Mouse (Mus musculus) urinary bladder, postnatal 0 days (tissue): ENCODE results near the gene Krtap4-13. TPM values are rescaled to one million over a fixed set of nuclear protein-coding genes. Genes with fewer than 3 reads are reported as not detected.

Source experiments
- polyA plus RNA-seq: library from polyadenylated mRNA; unstranded; fragments of >200 nt; fragmentation: Nextera tagmentation; extraction: Ambion mirVana; gene quantifications from 2 replicates; pipeline ENCODE4 v1.2.1, GENCODE M21; 2015

Krtap4-13 gene
- not detected in 2 replicates for polyA plus RNA-seq

DNA sequence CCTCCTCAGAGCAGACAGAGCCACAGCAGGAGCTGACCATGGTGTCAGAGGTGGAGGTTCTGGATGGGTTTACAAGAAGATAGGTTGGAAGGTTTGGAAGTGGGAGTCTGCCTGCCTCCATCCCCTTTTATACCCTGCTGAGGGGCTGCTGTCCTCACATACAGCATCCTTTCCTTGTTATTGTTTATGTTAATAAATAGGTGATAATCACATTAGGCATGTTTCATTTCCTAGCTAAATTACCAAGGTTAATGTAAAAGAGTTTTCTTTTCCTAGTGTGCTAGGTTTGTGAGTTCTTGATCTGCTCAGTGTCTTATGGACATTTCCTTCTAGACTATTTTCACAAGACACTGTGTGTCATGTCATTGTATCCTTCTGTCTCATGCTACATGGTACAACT is at the start of gene Krtap4-13:
Gene Krtap4-13, minus strand, starts transcription at position 101 of the 400 bp plus-strand sequence.

DNA sequence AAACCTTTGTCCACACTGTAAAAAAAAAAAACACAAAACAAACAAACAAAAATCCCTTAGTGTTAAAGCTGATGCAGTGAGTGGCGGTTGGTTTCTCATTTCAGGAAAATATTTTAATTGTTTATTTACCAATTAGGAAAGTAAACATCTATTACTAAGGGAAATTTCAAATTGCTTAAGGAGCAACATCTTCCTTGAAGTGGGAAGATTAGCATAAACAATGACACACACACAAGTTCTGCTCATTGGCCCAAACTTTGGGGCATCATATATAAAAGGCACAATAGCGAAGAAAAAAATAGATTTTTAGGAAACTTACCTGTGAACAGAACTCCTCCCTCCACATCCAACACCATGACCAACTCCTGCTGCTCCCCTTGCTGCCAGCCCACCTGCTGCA is 47.9 kb upstream of the Krtap4-13 start, which contains the start of gene Gm11568:
Gene Gm11568, plus strand, starts transcription at position 301 of the 400 bp plus-strand sequence.

DNA sequence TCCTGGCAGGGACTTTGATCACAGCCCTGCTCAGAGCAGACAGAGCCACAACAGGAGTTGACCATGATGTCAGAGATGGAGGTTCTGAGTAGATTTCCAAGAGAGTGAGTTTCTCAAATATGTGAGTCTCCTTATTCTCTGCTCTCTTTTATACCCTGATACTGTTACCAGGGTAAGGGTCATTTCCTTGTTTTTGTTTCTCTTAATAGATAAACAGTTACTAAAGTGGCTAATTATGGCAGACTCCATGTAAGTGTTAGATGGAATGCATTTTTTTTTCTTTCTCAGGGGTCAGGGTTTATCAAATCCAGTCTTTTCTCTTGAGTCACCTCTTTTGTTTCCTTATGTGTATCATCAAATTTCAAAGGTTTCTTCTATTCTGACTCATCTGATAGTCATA is 41.8 kb upstream of the Krtap4-13 start, which contains the start of gene Krtap4-16:
Gene Krtap4-16, minus strand, starts transcription at position 101 of the 400 bp plus-strand sequence.

DNA sequence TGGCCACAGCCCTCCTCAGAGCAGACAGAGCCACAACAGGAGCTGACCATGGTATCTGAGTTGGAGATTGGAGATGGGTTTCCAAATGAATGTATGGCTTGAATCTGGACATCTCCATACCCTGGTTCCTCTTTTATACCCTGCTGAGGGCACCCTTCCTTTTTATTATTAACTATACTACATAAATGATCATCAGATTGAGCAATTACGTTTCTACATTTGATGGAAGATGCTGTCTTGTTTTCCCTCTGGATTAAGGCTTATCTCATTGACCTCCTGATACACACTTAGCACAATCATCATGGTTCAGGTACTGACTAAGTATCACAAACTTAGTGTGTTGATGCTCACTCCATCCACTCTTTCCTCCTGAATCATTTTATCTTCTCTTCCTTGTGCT is 28.3 kb upstream of the Krtap4-13 start, which contains the start of gene 2300003K06Rik:
Gene 2300003K06Rik, minus strand, starts transcription at position 101 of the 400 bp plus-strand sequence.

DNA sequence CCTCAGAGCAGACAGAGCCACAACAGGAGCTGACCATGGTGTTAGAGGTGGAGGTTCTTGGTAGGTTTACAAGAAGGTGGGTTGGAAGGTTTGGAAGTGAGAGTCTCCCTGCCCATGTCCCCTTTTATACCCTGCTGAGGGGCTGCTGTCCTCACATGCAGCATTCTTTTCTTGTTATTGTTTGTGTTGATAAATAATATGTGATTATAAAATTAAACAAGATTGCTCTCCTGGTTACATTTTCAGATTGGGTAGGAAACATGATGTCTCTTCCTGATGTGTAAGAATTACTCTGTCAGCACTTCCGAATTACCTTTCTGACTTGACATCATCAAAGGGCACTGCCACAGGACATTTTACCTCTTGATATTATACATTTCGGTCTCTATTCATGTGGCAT is 5.9 kb upstream of the Krtap4-13 start, which contains the start of gene Gm11564:
Gene Gm11564, minus strand, starts transcription at position 101 of the 400 bp plus-strand sequence.

DNA sequence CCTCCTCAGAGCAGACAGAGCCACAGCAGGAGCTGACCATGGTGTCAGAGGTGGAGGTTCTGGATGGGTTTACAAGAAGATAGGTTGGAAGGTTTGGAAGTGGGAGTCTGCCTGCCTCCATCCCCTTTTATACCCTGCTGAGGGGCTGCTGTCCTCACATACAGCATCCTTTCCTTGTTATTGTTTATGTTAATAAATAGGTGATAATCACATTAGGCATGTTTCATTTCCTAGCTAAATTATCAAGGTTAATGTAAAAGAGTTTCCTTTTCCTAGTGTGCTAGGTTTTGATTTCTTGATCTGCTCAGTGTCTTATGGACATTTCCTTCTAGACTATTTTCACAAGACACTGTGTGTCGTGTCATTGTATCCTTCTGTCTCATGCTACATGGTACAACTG is 5.3 kb downstream of the Krtap4-13 start, which contains the start of gene Gm11554:
Gene Gm11554, minus strand, starts transcription at position 101 of the 400 bp plus-strand sequence.

DNA sequence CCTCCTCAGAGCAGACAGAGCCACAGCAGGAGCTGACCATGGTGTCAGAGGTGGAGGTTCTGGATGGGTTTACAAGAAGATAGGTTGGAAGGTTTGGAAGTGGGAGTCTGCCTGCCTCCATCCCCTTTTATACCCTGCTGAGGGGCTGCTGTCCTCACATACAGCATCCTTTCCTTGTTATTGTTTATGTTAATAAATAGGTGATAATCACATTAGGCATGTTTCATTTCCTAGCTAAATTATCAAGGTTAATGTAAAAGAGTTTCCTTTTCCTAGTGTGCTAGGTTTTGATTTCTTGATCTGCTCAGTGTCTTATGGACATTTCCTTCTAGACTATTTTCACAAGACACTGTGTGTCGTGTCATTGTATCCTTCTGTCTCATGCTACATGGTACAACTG is 10.9 kb downstream of the Krtap4-13 start, which contains the start of gene Gm11569:
Gene Gm11569, minus strand, starts transcription at position 101 of the 400 bp plus-strand sequence.

DNA sequence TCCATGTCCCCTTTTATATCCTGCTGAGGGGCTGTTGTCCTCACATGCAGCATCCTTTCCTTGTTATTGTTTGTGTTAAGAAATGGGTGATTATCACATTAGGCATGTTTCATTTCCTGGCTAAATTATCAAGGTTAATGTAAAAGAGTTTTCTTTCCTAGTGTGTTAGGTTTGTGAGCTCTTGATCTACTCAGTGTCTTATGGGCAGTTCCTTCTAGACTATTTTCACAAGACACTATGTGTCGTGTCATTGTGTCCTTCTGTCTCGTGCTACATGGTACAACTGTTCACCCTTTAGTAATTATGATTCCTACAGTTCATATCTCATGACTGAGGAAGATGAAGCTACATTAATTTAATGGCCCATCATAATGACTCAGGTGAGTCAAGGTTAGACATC is 16.3 kb downstream of the Krtap4-13 start, which contains the start of gene Gm11596:
Gene Gm11596, minus strand, starts transcription at position 101 of the 400 bp plus-strand sequence.

DNA sequence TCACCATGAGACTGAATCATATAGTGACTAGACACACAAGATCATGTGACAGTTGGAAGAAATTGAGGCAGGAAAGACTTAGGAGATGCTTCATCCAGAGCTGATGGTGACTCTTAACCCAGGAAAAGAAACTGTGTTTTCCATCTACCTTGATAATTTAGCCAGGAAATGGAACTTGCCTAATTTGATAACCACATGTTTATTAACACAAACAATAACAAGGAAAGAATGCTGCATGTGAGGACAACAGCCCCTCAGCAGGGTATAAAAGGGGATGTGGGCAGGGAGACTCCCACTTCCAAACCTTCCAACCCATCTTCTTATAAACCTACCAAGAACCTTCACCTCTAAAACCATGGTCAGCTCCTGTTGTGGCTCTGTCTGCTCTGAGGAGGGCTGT is 24.8 kb downstream of the Krtap4-13 start, which contains the start of gene Krtap4-9:
Gene Krtap4-9, plus strand, starts transcription at position 301 of the 400 bp plus-strand sequence.

DNA sequence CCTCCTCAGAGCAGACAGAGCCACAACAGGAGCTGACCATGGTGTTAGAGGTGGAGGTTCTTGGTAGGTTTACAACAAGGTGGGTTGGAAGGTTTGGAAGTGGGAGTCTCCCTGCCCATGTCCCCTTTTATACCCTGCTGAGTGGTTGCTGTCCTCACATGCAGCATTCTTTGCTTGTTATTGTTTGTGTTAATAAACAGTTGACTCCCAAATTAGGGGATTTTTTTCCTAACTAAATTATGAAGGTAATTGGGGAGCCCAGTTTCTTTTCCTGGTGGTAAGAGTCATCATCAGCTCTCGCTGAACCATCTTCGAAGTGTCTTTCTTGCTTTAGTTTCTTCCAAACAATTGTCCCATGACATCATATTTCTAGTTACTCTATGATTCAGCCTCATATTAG is 29.1 kb downstream of the Krtap4-13 start, which contains the start of gene Krtap4-8:
Gene Krtap4-8, minus strand, starts transcription at position 101 of the 400 bp plus-strand sequence.

DNA sequence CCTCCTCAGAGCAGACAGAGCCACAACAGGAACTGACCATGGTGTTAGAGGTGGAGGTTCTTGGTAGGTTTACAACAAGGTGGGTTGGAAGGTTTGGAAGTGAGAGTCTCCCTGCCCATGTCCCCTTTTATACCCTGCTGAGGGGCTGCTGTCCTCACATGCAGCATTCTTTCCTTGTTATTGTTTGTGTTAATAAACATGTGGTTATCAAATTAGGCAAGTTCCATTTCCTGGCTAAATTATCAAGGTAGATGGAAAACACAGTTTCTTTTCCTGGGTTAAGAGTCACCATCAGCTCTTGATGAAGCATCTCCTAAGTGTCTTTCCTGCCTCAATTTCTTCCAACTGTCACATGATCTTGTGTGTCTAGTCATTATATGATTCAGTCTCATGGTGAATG is 36.9 kb downstream of the Krtap4-13 start, which contains the start of gene Gm11595:
Gene Gm11595, minus strand, starts transcription at position 101 of the 400 bp plus-strand sequence.

Other genes with a start within 250 kb of the Krtap4-13 start
- not detected in 2 replicates for gene Krtap3-1, start 243.3 kb downstream of the Krtap4-13 start, polyA plus RNA-seq
- gene Krtap1-5, start 228.9 kb downstream of the Krtap4-13 start, polyA plus RNA-seq: 0.12 TPM in 1 of 2 replicates, not detected in the other
- not detected in 2 replicates for gene Krtap1-4, start 226.2 kb downstream of the Krtap4-13 start, polyA plus RNA-seq
- not detected in 2 replicates for gene Krtap1-3, start 218.6 kb downstream of the Krtap4-13 start, polyA plus RNA-seq
- gene Krtap9-3, start 211.8 kb downstream of the Krtap4-13 start, polyA plus RNA-seq: not detected in 2 replicates
- gene Gm11938, start 206.6 kb downstream of the Krtap4-13 start, polyA plus RNA-seq: not detected in 2 replicates
- gene Gm11937, start 199.7 kb downstream of the Krtap4-13 start, polyA plus RNA-seq: not detected in 2 replicates
- not detected in 2 replicates for gene Krtap2-4, start 195.0 kb downstream of the Krtap4-13 start, polyA plus RNA-seq
- gene Gm11562, start 189.5 kb downstream of the Krtap4-13 start, polyA plus RNA-seq: not detected in 2 replicates
- not detected in 2 replicates for gene Krtap4-1, start 181.7 kb downstream of the Krtap4-13 start, polyA plus RNA-seq
- not detected in 2 replicates for gene Krtap4-2, start 174.8 kb downstream of the Krtap4-13 start, polyA plus RNA-seq
- gene Krtap4-7, start 165.8 kb downstream of the Krtap4-13 start, polyA plus RNA-seq: not detected in 2 replicates
- gene Gm11555, start 159.7 kb downstream of the Krtap4-13 start, polyA plus RNA-seq: not detected in 2 replicates
- not detected in 2 replicates for gene Gm11563, start 150.9 kb downstream of the Krtap4-13 start, polyA plus RNA-seq
- not detected in 2 replicates for gene Krtap4-6, start 143.9 kb downstream of the Krtap4-13 start, polyA plus RNA-seq
- gene Gm14190, start 119.2 kb downstream of the Krtap4-13 start, polyA plus RNA-seq: not detected in 2 replicates
- gene Gm14180, start 75.6 kb downstream of the Krtap4-13 start, polyA plus RNA-seq: not detected in 2 replicates
- not detected in 2 replicates for gene Gm11595, start 37.0 kb downstream of the Krtap4-13 start, polyA plus RNA-seq
- not detected in 2 replicates for gene Krtap4-8, start 29.2 kb downstream of the Krtap4-13 start, polyA plus RNA-seq
- gene Krtap4-9, start 24.7 kb downstream of the Krtap4-13 start, polyA plus RNA-seq: not detected in 2 replicates
- gene Gm11596, start 16.4 kb downstream of the Krtap4-13 start, polyA plus RNA-seq: not detected in 2 replicates
- not detected in 2 replicates for gene Gm11569, start 11.0 kb downstream of the Krtap4-13 start, polyA plus RNA-seq
- gene Gm11554, start 5.4 kb downstream of the Krtap4-13 start, polyA plus RNA-seq: not detected in 2 replicates
- gene Gm11564, start 5.8 kb upstream of the Krtap4-13 start, polyA plus RNA-seq: not detected in 2 replicates
- not detected in 2 replicates for gene 2300003K06Rik, start 28.2 kb upstream of the Krtap4-13 start, polyA plus RNA-seq
- not detected in 2 replicates for gene Krtap4-16, start 41.7 kb upstream of the Krtap4-13 start, polyA plus RNA-seq
- not detected in 2 replicates for gene Gm11568, start 48.0 kb upstream of the Krtap4-13 start, polyA plus RNA-seq
- gene Gm11559, start 54.6 kb upstream of the Krtap4-13 start, polyA plus RNA-seq: not detected in 2 replicates
- gene Krtap9-1, start 63.5 kb upstream of the Krtap4-13 start, polyA plus RNA-seq: not detected in 2 replicates
- gene Gm11567, start 69.3 kb upstream of the Krtap4-13 start, polyA plus RNA-seq: not detected in 2 replicates
- gene Krtap31-1, start 98.0 kb upstream of the Krtap4-13 start, polyA plus RNA-seq: not detected in 2 replicates
- not detected in 2 replicates for gene Gm11565, start 104.9 kb upstream of the Krtap4-13 start, polyA plus RNA-seq
- not detected in 2 replicates for gene Krtap31-2, start 126.4 kb upstream of the Krtap4-13 start, polyA plus RNA-seq
- gene Krtap9-5, start 138.6 kb upstream of the Krtap4-13 start, polyA plus RNA-seq: not detected in 2 replicates
- not detected in 2 replicates for gene Krtap29-1, start 169.2 kb upstream of the Krtap4-13 start, polyA plus RNA-seq
- gene Krtap16-1, start 176.7 kb upstream of the Krtap4-13 start, polyA plus RNA-seq: not detected in 2 replicates
- gene Krtap17-1, start 184.1 kb upstream of the Krtap4-13 start, polyA plus RNA-seq: not detected in 2 replicates
- gene Krt33a, start 206.3 kb upstream of the Krtap4-13 start, polyA plus RNA-seq: 0.12 TPM in 1 of 2 replicates, not detected in the other
- gene Krt33b, start 220.0 kb upstream of the Krtap4-13 start, polyA plus RNA-seq: 0.07 TPM in 1 of 2 replicates, not detected in the other
- not detected in 2 replicates for gene Krt34, start 231.7 kb upstream of the Krtap4-13 start, polyA plus RNA-seq
- gene Krt31, start 240.7 kb upstream of the Krtap4-13 start, polyA plus RNA-seq: not detected in 2 replicates